Mouse (Mus musculus): ENCODE data around the gene H2afz.
A peak's percentile ranks its signal among the peaks of the same experiment; 100 is the strongest.
"Not testable (repeated sequence)": the region's sequence is repeated elsewhere in the genome, so short reads cannot be mapped to it uniquely, and the experiment has no call there.

The H2afz gene

GRCm38 (mm10) chr3:137864124-137864987 lies at the start of gene H2afz:
TSS of gene H2afz (plus strand) at chr3:137864487.
- DNase-seq (ENCODE audit: low spot score): peak; percentile 96

GRCm38 (mm10) chr3:137818713-137819112 lies 45.6 kb upstream of the H2afz start:
- DNase-seq (ENCODE audit: low spot score): no peak

GRCm38 (mm10) chr3:137820688-137821467 lies 43.4 kb upstream of the H2afz start:
- DNase-seq (ENCODE audit: low spot score): no peak

- DNase-seq (ENCODE audit: low spot score): no peak
Measured at GRCm38 (mm10) chr3:137823317-137823716, 41.0 kb upstream of the H2afz start.

- DNase-seq (ENCODE audit: low spot score): no peak
Measured at GRCm38 (mm10) chr3:137827678-137828077, 36.6 kb upstream of the H2afz start.

- DNase-seq (ENCODE audit: low spot score): no peak
Measured at GRCm38 (mm10) chr3:137831156-137831555, 33.1 kb upstream of the H2afz start.

- DNase-seq (ENCODE audit: low spot score): no peak
Measured at GRCm38 (mm10) chr3:137833128-137833527, 31.2 kb upstream of the H2afz start.

- DNase-seq (ENCODE audit: low spot score): no peak
Measured at GRCm38 (mm10) chr3:137833698-137834097, 30.6 kb upstream of the H2afz start.

GRCm38 (mm10) chr3:137836543-137836942 lies 27.7 kb upstream of the H2afz start:
- DNase-seq (ENCODE audit: low spot score): no peak

- no peak for DNase-seq (ENCODE audit: low spot score)
Measured at GRCm38 (mm10) chr3:137838160-137838559, 26.1 kb upstream of the H2afz start.

- no peak for DNase-seq (ENCODE audit: low spot score)
Measured at GRCm38 (mm10) chr3:137842944-137843343, 21.3 kb upstream of the H2afz start.

GRCm38 (mm10) chr3:137844263-137844662 lies 20.0 kb upstream of the H2afz start:
- DNase-seq (ENCODE audit: low spot score): no peak

- no peak for DNase-seq (ENCODE audit: low spot score)
Measured at GRCm38 (mm10) chr3:137846552-137846951, 17.7 kb upstream of the H2afz start.

GRCm38 (mm10) chr3:137848354-137848753 lies 15.9 kb upstream of the H2afz start:
- DNase-seq (ENCODE audit: low spot score): no peak

- no peak for DNase-seq (ENCODE audit: low spot score)
Measured at GRCm38 (mm10) chr3:137849697-137850096, 14.6 kb upstream of the H2afz start.

- DNase-seq (ENCODE audit: low spot score): no peak
Measured at GRCm38 (mm10) chr3:137851196-137851595, 13.1 kb upstream of the H2afz start.

GRCm38 (mm10) chr3:137853011-137853410 lies 11.3 kb upstream of the H2afz start:
- DNase-seq (ENCODE audit: low spot score): not testable (repeated sequence)

GRCm38 (mm10) chr3:137855328-137855727 lies 9.0 kb upstream of the H2afz start:
- no peak for DNase-seq (ENCODE audit: low spot score)

GRCm38 (mm10) chr3:137856061-137856460 lies 8.2 kb upstream of the H2afz start:
- no peak for DNase-seq (ENCODE audit: low spot score)

GRCm38 (mm10) chr3:137860394-137861170 lies 3.7 kb upstream of the H2afz start:
- DNase-seq (ENCODE audit: low spot score): no peak

- no peak for DNase-seq (ENCODE audit: low spot score)
Measured at GRCm38 (mm10) chr3:137861436-137861835, 2.9 kb upstream of the H2afz start.

- DNase-seq (ENCODE audit: low spot score): no peak
Measured at GRCm38 (mm10) chr3:137862600-137862999, 1.7 kb upstream of the H2afz start.

All from c-Kit-positive CD71-positive TER-119-positive erythroid progenitor cells, embryonic 14.5 days (primary cell).